Mouse (Mus musculus) cerebellum, adult 2 months (tissue): ENCODE measurements around the gene Obp2b. TPM values are rescaled to one million over a fixed set of nuclear protein-coding genes. Genes with fewer than 3 reads are reported as not detected.

Source experiments
- DNase-seq, 2 experiments: peaks; one replicate each; pipeline ENCODE4 v3.0.0; 2021
- H3K27ac ChIP-seq: fragments of 200-500 bp; 2 replicates; pipeline ENCODE4 v1.5.1; 2012; ENCODE audit warnings: low read length, control low read depth, inconsistent platforms; ENCODE audit not compliant: insufficient read depth
- H3K27me3 ChIP-seq: fragments of 200-500 bp; 2 replicates; pipeline ENCODE4 v1.6.1; 2012; ENCODE audit warnings: inconsistent platforms, mild to moderate bottlenecking, low read length, moderate library complexity; ENCODE audit not compliant: control insufficient read depth, insufficient read depth
- H3K4me1 ChIP-seq: fragments of 200-500 bp; 2 replicates; pipeline ENCODE4 v1.6.1; 2011; ENCODE audit warnings: low read length; ENCODE audit not compliant: control insufficient read depth, insufficient read depth
- H3K4me3 ChIP-seq: fragments of 200-500 bp; replicated peaks from 2 replicates; pipeline ENCODE3; 2011; ENCODE audit warnings: mild to moderate bottlenecking, low read depth, low read length, control low read depth; ENCODE audit not compliant: insufficient read depth
- CTCF ChIP-seq: fragments of 200-500 bp; IDR thresholded peaks from 2 replicates; pipeline ENCODE4 v1.5.1; 2011; ENCODE audit warnings: low read depth, mild to moderate bottlenecking, control low read depth, low read length, moderate library complexity, borderline replicate concordance; ENCODE audit not compliant: insufficient read depth
- POLR2A ChIP-seq: fragments of 200-500 bp; IDR thresholded peaks from 2 replicates; pipeline ENCODE4 v1.6.1; 2011; ENCODE audit warnings: low read length, control low read depth, borderline replicate concordance; ENCODE audit not compliant: insufficient read depth
- WGBS: fragments of 180-500 bp; shearing (Covaris S2); methylation state at CpG from one replicate; pipeline ENCODE4 v1.1.7; 2018; 5-methylcytosine and 5-hydroxymethylcytosine counted together
- polyA plus RNA-seq: library from polyadenylated mRNA; depleted of rRNA; stranded (reverse); fragments of >200 nt; gene quantifications from 2 replicates; pipeline ENCODE4 v1.2.3, GENCODE M21; 2012

Gene Obp2b
- polyA plus RNA-seq, 1 experiment: not detected

GRCm38 (mm10) chr2:25758064-25758625 is 21.3 kb downstream of the Obp2b start:
- Histone ChIP-seq H3K4me1 (no peaks in the 10 kb centered on the region), H3K27ac (no peak overlapping the region), H3K27me3 (no peaks in the 10 kb centered on the region), H3K4me3 (no peak overlapping the region)
- TF ChIP-seq POLR2A (no peak), CTCF (no peak)
- no peak for DNase-seq
- WGBS: 23% methylated on average over 4 of the region's 4 CpGs

DNA sequence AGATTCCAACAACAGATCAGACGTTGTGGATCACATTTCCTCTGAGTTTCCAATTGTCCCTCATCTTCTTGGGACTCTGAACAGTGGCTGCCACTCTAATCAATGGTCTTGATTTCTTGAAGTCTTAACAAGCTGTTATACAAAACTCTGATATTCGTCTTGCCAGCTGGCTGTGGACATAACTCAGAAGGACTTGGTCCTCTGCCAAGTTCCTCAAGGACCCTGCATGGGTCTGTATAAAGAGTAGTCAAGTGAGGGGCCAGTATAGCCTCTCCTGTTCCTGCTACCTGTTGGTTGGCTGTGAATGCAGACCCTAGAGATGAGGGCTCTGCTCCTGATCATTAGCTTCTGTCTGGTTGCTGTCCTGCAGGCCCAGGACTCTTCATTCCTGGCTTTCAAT is 28.5 kb downstream of the Obp2b start, which contains the start of gene Lcn3:
Gene Lcn3 (plus strand): TSS at position 301 of the 400 bp plus-strand sequence.
- WGBS: 14% methylated on average over 2 of the region's 2 CpGs
- DNase-seq: no peak
- Histone ChIP-seq H3K27me3 (no peaks in the 10 kb centered on the region), H3K4me1 (no peaks in the 10 kb centered on the region), H3K27ac (no peak within 1 kb of the TSS), H3K4me3 (no peak within 1 kb of the TSS)
- no peak for TF ChIP-seq CTCF
- TF ChIP-seq POLR2A: no peak

GRCm38 (mm10) chr2:25767764-25768163 is 31.0 kb downstream of the Obp2b start:
- TF ChIP-seq CTCF (no peak), POLR2A (no peak)
- DNase-seq: no peak
- H3K27me3 ChIP-seq: no peaks in the 10 kb centered on the region
- no peaks in the 10 kb centered on the region for H3K4me1 ChIP-seq
- H3K4me3 ChIP-seq: no peak overlapping the region
- no peak overlapping the region for H3K27ac ChIP-seq
- 73% methylated on average over 4 of the region's 4 CpGs for WGBS

DNA sequence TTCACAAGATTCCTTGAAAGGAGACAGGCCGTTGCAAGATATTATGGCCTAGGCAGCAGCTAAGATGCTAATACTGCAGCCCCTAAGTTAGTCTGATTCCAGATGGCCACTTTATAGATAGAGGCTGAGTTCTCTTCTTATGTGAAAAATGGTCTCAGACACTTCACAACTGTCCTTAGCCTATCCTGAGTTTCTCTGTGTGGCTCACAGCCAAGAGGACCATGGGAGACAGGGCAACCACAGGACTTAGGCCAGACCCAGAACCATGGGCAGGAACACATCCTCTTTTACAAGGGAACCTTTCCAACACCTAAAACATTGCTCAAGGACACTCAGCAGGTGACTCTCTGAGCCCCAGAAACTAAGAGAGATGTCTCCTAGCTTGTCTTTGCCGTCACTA is 36.7 kb downstream of the Obp2b start:
- no peak for TF ChIP-seq CTCF
- peak in 1 of 2 experiments; percentile 22 for DNase-seq
- peaks cover 4% of the 10 kb centered on the region; the same call in 1 of the 2 replicates for H3K4me1 ChIP-seq
- no peak overlapping the region for H3K4me3 ChIP-seq
- no peak overlapping the region for H3K27ac ChIP-seq
- no peaks in the 10 kb centered on the region for H3K27me3 ChIP-seq
- WGBS: 77% methylated on average over 2 of the region's 2 CpGs

DNA sequence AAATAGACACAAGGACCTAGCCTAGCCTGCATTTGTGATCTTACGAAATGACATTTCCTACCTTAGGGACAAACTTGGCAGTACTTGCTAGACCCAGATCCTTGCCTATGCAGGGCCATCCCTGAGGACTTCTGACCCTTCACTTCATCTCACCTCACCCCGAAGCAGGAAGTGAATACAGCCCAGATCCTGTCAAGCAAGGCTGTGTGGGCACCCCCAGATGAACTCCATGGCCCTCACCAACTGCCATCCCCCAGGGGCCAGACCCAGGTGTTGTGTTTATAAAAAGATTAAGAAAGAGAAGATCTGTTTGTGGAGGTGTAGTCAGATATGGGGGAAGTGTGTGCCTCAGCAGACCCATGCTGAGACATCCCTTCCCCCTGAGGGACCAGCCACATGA is 37.8 kb downstream of the Obp2b start:
- WGBS: 88% methylated on average over 2 of the region's 2 CpGs
- no peak for TF ChIP-seq CTCF
- TF ChIP-seq POLR2A: no peak
- H3K27me3 ChIP-seq: no peaks in the 10 kb centered on the region
- H3K27ac ChIP-seq: no peak overlapping the region
- no peak for DNase-seq
- H3K4me1 ChIP-seq: peaks cover 4% of the 10 kb centered on the region; the same call in 1 of the 2 replicates
- no peak overlapping the region for H3K4me3 ChIP-seq

DNA sequence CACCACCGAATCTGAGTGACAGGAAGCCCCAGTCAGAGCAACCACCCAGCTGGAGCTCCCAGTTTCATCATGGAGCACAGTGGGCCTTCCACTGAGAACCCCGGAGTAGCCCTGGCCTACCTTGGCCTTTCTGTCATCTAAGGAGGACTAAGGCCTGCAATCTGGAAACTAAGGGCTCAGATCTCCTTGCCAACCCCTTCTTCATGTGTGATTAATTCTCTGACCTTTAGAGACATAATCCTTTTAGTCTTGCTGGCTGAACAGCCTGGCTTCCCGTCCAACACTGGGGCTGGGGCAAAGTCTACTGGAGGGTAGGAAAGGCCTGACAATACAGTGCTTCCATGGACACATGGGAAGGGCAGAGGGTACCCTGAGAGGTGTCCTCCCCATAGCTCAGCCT is 39.2 kb downstream of the Obp2b start:
- Histone ChIP-seq H3K4me1 (peaks cover 4% of the 10 kb centered on the region; the same call in 1 of the 2 replicates), H3K4me3 (no peak overlapping the region), H3K27ac (no peak overlapping the region), H3K27me3 (no peaks in the 10 kb centered on the region)
- TF ChIP-seq POLR2A (no peak), CTCF (no peak)
- 29% methylated on average over 3 of the region's 3 CpGs for WGBS
- peak in 1 of 2 experiments; percentile 41 for DNase-seq

DNA sequence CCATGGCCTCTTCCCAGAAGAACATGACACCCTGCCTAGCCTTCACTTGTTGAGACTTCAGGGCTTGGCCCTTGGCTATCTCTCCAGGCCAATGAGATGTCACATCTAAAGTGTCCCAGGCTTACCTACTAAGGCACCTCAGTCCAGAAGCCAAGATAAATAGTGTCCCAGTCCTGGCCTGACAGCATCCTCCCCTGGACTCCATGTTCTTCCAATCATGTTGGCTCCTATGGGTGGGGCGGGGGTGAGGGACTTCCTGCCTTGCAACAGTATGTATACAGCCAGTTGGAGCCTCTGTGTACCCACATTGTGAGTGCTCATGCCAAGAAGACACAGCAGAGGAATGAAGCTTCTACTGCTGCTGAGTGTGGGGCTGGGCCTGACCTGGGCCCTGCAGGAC is 39.9 kb downstream of the Obp2b start, which contains the start of gene Lcn11:
Gene Lcn11 (plus strand): TSS at position 301 of the 400 bp plus-strand sequence.
- H3K4me3 ChIP-seq: no peak within 1 kb of the TSS
- WGBS: 88% methylated on average over 1 of the region's 1 CpGs
- H3K27me3 ChIP-seq: no peaks in the 10 kb centered on the region
- H3K4me1 ChIP-seq: peaks cover 4% of the 10 kb centered on the region; the same call in 1 of the 2 replicates
- no peak for TF ChIP-seq POLR2A
- TF ChIP-seq CTCF: no peak
- no peak within 1 kb of the TSS for H3K27ac ChIP-seq
- no peak for DNase-seq

DNA sequence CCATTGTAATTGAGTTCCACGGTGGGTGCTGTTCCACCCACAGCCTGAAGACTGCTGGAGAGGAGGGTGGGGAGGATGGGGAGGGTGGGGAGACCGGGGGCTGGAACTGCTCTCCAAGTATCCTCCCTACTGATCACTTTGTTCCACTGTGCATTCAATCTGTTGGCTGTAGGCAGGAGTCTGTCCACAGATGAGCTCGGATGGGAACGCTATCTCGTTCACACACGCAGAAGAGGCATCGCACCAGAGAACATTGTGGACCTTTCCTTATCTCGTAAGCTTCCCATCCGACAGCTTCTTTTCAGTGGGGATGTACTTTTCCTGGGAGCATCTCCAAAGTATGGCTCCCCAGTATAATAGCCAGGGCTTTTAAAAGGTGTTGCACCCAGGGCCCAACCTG is 42.3 kb downstream of the Obp2b start:
- WGBS: 91% methylated on average over 9 of the region's 9 CpGs
- Histone ChIP-seq H3K4me3 (no peak overlapping the region), H3K27me3 (no peaks in the 10 kb centered on the region), H3K27ac (no peak overlapping the region), H3K4me1 (peaks cover 4% of the 10 kb centered on the region; the same call in 1 of the 2 replicates)
- TF ChIP-seq POLR2A (no peak), CTCF (no peak)
- no peak for DNase-seq
